Mouse (Mus musculus): ENCODE data around the gene Kifap3.
A peak's percentile ranks its signal among the peaks of the same experiment; 100 is the strongest.

Gene Kifap3

GRCm38 (mm10) chr1:163893774-163894527 is 114.6 kb downstream of the Kifap3 start:
- no peak for DNase-seq (ENCODE audit: low read depth, low spot score)

DNA sequence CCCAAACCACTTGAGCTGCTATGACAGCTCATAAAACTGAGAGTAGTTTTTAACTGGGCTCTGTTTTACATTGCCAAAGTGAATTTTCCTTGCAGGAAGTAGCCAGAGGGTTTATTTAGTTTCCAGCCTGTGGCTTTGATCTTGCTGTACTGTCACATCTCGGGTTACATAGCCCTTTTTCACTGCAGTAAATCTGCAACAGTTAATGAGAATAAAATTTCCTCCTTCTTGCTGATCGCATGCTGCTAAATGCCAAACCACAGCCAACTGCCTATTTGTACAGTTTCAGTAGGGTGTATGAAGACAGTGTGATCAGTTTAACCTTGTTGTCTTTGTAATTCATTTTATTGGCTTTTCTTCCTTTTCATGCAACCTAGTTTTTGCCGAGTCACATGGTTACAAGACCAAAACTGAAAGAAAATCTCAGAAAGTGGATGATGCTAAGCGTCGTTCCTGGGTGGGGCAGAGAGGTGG is 118.9 kb downstream of the Kifap3 start:
- no peak for DNase-seq (ENCODE audit: low read depth, low spot score)

DNA sequence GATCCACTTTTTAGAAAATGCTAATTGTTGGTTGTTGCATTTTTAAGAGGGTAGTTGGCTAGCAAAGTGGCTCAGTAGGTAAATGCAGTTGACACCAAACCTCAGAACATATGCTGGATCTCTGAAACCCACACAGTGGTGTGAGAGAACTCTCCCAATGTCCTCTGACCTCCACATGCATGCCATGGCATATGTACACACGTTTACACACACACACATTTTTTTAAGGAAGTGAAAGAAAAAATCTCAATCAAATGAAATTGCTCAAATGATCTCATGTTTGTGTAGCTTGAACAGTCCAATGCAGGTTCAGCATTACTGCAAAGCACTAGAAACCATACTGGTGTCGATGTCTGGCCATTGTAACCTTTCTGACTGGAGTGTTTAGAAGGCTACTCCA is 120.2 kb downstream of the Kifap3 start:
- no peak for DNase-seq (ENCODE audit: low read depth, low spot score)

DNA sequence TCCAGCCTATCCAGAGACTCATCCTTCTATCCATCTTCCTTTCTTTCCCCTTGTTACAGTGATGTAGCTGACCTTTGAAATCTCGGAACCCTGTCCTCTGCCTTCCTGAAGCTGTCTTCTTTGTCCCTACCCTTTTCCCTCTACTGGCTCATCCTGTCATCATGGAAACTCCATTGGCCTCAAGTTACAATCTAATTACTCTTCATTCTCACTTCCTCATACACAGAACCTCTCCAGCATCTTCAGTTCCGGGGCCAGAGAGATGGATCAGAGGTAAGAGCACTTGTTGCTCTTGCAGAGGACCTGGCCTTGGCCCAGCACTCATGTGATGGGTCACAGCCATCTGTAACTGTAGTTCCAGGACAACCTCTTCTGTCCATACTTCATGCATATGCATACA is 120.8 kb downstream of the Kifap3 start:
- DNase-seq (ENCODE audit: low read depth, low spot score): no peak

DNA sequence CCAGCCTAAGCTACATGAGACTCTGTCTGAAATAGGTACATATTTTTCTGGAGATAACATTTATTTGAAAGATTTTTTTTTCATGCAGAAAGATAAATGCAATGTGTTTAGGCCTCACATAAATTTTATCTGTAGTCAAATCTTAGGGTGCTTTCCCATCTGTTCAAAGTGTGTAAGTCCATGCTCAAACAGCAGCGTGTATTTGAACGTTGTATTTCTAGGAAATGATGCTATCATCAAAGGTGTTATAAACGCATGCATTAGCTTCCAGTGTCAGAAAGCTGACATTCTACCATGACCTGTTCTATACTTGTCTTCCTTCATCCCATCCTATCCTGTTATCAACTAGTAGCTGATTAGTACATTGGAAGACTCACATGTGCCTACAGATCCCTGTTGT is 124.0 kb downstream of the Kifap3 start:
- no peak for DNase-seq (ENCODE audit: low read depth, low spot score)

GRCm38 (mm10) chr1:163907007-163907811 is 127.8 kb downstream of the Kifap3 start:
- no peak for DNase-seq (ENCODE audit: low read depth, low spot score)

- DNase-seq (ENCODE audit: low read depth, low spot score): no peak
These were observed 129.0 kb downstream of the Kifap3 start for GRCm38 (mm10) chr1:163908389-163908788.

- peak; percentile 75 for DNase-seq (ENCODE audit: low read depth, low spot score)
These were observed 131.0 kb downstream of the Kifap3 start for GRCm38 (mm10) chr1:163910343-163910742.

- DNase-seq (ENCODE audit: low read depth, low spot score): no peak
These were observed 131.4 kb downstream of the Kifap3 start for GRCm38 (mm10) chr1:163910785-163911184.

DNA sequence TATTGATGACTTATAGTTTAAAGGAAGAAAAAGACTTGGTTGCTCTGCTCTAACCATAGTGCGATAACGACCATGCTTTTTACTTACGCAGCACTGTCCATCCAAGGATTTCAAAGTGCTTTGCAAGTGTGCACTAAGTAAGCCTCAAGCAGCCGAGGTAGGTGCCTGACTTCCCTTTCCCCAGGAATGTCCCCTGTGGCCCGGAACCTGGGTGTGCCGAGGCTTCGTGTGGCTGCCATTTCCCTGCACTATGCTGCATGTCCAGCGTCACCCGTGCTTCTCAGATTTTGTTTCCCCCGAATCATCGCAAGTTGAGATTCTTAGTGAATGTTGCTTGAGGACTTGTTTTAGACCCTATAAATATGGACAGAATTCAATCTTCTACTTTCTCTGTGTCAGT is 132.6 kb downstream of the Kifap3 start:
- no peak for DNase-seq (ENCODE audit: low read depth, low spot score)

DNA sequence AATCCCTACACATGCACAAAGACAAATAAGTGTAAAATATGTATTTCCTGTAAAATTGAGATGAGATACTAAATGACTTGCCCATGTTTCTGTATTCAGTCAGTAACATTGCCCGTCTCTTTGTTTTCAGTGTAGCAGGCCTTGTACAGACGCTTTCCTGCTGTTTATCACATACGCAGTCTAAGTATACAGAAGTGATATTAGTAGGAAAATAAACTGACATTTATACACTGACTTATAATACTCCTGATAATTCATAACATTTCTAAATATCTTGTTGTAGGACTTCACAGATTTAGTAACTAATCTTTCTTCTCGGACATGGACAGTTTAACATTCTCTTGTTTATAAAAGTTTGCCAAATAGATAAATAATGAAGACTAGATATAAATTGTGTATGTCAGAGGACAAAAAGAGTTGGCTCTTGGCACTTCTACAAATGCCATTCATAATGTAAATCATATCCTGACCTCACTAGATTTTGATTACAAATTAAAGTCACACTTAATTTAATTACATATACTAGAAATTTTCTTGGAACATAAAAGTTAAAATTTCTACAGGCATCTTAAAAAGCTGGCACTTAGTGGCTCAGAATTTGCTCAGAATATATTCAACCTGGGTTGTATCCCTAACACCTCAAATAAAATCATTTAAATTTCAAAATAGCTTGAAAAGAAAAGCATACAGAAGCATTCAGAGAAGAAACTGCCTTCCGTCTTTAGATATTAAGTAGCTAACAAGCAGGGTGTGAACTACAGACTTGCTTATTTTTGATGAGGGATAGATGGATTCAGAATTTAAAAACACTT is 138.2 kb downstream of the Kifap3 start:
- no peak for DNase-seq (ENCODE audit: low read depth, low spot score)

DNA sequence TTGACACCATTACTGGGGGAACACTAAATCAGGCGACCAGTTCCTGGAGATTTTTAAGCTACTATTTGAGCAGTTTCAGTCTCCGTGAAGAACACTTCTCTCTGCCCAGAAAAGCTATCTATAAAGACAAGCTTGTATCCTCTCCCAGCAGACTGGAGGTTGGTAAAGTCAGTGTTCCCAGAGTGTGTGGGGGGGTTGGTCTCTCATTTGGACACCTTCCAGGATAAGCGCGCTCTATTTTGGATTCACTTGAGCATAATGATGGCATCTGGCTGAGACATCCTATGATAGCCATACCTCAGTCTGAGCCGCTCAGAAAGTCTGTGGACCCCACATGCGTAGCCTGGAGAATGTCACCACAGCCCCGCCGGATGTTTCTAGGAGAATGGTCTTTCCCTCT is 144.7 kb downstream of the Kifap3 start:
- DNase-seq (ENCODE audit: low read depth, low spot score): no peak

DNA sequence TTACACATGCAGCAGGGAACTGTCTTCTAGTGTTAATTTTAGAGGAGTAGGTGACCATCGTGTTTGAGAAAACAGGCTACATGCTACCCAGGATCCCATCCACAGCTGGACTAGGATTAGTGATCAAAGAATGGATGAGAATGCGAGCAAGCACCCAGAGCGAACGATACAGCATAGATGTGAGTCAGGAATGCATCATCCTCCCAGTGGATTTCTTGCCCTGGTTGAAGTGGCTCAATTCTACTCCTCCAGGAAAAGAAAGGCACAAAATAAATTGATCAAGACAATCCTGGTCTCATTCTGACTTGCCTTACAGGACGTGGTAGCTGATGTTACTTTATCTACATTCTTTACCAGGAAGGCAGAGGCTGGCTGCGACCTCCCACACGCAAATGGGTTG is 149.5 kb downstream of the Kifap3 start, which contains the start of gene Scyl3:
Gene Scyl3 (plus strand): TSS at position 255 of the 400 bp plus-strand sequence.
- no peak for DNase-seq (ENCODE audit: low read depth, low spot score)

GRCm38 (mm10) chr1:163929636-163930457 is 150.5 kb downstream of the Kifap3 start:
- peak; percentile 90 for DNase-seq (ENCODE audit: low read depth, low spot score)

GRCm38 (mm10) chr1:163930458-163930794 is 151.0 kb downstream of the Kifap3 start:
- DNase-seq (ENCODE audit: low read depth, low spot score): peak; percentile 32

GRCm38 (mm10) chr1:163931801-163932200 is 152.4 kb downstream of the Kifap3 start:
- no peak for DNase-seq (ENCODE audit: low read depth, low spot score)

DNA sequence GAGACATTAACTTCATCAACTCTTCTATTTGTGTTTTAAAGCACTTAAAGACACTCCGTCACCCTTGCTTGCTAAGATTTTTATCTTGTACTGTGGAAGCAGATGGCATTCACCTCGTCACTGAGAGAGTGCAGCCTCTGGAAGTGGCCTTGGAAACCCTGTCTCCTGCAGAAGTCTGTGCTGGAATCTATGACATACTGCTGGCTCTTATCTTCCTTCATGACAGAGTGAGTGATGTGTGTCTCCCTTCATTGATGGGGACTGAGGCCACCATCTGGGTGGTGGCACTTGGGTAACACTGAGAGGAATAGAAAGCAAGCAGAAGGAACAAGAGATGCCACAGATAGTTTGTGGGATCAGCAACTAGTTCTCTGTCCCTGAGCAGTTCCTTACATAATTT is 155.2 kb downstream of the Kifap3 start:
- DNase-seq (ENCODE audit: low read depth, low spot score): no peak

GRCm38 (mm10) chr1:163942056-163942455 is 162.7 kb downstream of the Kifap3 start:
- peak; percentile 45 for DNase-seq (ENCODE audit: low read depth, low spot score)

DNA sequence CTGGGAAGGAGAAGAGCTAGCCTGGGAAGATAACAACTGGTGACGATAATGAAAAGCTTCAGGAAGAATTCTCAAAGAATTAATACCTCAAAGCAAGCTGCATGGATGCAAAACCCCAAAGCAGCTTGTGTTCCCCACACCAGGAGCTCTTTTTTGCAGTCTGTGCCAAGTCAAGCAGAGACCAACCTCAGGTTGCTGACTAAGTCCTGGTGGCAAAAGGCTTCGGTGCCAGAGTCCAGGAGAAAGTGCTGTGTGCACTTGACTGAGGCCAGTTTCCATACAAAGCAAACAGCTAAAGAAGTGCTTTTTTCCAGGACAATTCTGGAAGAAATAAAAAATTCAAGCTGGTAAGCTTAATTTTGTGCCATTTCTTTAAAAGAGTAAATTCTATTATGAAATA is 174.0 kb downstream of the Kifap3 start:
- DNase-seq (ENCODE audit: low read depth, low spot score): no peak

GRCm38 (mm10) chr1:163958036-163958435 is 178.7 kb downstream of the Kifap3 start:
- DNase-seq (ENCODE audit: low read depth, low spot score): no peak

DNA sequence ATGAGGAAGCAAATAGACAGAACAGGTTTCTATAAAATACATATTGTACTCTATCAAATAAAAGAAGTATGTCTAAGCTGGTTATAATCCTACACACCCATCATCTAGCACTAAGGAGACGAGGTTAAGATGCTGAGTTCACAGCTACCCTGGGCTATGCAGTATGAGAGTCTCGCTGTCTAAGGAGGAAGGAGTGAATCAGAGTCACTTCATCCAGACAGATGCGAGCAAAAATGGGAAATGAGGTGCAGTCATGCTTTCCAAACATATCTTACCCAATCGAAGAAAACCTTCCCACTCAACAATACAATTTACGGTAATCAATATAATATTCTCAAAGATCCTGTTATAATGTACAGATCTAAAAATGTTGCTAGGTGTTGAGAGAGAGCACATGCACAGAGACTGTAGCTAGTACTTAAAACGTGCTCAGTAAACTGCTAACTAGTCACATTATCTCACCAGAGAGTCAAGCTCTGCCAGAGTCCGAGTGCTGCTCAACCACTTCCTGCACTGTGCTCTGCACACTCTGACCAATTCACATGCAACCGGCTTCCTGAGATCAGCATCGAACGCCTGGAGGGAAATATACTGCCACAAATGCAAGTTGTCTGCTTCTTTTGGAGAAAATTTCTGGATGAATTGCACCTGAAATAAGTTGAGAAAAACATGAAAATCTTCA is 184.8 kb downstream of the Kifap3 start:
- no peak for DNase-seq (ENCODE audit: low read depth, low spot score)
